Mouse (Mus musculus) lung, embryonic 15.5 days (tissue): ENCODE data around the gene Tmem242. TPM values are rescaled to one million over a fixed set of nuclear protein-coding genes. Genes with fewer than 3 reads are reported as not detected.

Source experiments
- ATAC-seq: fragments of 200-750 bp; cut with Nextera tagmentation; 2 replicates; pipeline ENCODE4 v1.8.0; 2017; ENCODE audit warnings: moderate number of reproducible peaks, borderline replicate concordance; ENCODE audit not compliant: low FRiP score, low TSS enrichment; ENCODE audit errors: extremely low read depth
- H3K27ac ChIP-seq: fragments of 300-500 bp; sonication (generic); 2 replicates; pipeline ENCODE4 v1.5.1; 2015; ENCODE audit warnings: moderate library complexity, mild to moderate bottlenecking, inconsistent platforms
- H3K27me3 ChIP-seq: fragments of 300-500 bp; sonication (generic); 2 replicates; pipeline ENCODE4 v1.6.1; 2015; ENCODE audit warnings: inconsistent platforms
- H3K36me3 ChIP-seq: fragments of 300-500 bp; sonication (generic); 2 replicates; pipeline ENCODE4 v1.6.1; 2015; ENCODE audit warnings: inconsistent platforms
- H3K4me1 ChIP-seq: fragments of 300-500 bp; sonication (generic); 2 replicates; pipeline ENCODE4 v1.6.1; 2015; ENCODE audit warnings: inconsistent platforms
- H3K4me2 ChIP-seq: fragments of 300-500 bp; sonication (generic); 2 replicates; pipeline ENCODE4 v1.6.1; 2015; ENCODE audit warnings: inconsistent platforms, mild to moderate bottlenecking, moderate library complexity
- H3K4me3 ChIP-seq: fragments of 300-500 bp; sonication (generic); 2 replicates; pipeline ENCODE4 v1.5.1; 2015; ENCODE audit warnings: mild to moderate bottlenecking, inconsistent platforms
- H3K9ac ChIP-seq: fragments of 300-500 bp; sonication (generic); 2 replicates; pipeline ENCODE4 v1.6.1; 2015; ENCODE audit warnings: inconsistent platforms
- H3K9me3 ChIP-seq: fragments of 300-500 bp; sonication (generic); 2 replicates; pipeline ENCODE4 v1.6.1; 2016; ENCODE audit warnings: inconsistent platforms
- WGBS: fragments of 180-500 bp; shearing (Covaris S2); methylation state at CpG from one replicate; pipeline ENCODE4 v1.1.7; 2015; 5-methylcytosine and 5-hydroxymethylcytosine counted together
- microRNA-seq: library from miRNA; unstranded; fragments of <30 nt; microRNA quantifications from one replicate; pipeline ENCODE4, GENCODE M21; 2016
- polyA plus RNA-seq: library from polyadenylated mRNA; unstranded; fragments of >200 nt; fragmentation: Nextera tagmentation; extraction: Ambion mirVana; gene quantifications from 2 replicates; pipeline ENCODE4 v1.2.1, GENCODE M21; 2015

Gene Tmem242
- polyA plus RNA-seq, 1 experiment from 2014 or later = 118 TPM

DNA sequence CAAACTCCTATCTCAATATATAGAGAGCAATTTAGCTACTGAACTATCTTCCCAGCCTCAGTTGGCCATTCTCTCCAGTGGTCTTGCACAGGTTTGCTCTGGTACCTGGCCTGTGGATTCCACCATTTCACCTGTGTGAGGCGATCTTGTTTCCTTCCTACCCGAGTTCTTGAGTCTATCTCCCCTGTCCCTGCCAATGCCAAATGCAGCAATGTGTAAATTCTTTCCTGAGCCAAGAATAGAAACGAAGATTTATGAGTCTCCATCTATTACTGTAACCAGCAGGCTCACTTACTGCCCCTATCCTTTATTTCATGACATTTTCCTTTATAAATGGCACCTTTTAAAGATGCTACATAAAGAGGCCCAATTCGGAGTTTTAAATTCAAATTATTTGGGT, 69.0 kb downstream of the Tmem242 start:
- 71% methylated on average over 4 of the region's 4 CpGs for WGBS
- Histone ChIP-seq H3K27me3 (no peaks in the 10 kb centered on the region), H3K4me1 (no peaks in the 10 kb centered on the region), H3K9me3 (no peaks in the 10 kb centered on the region), H3K4me3 (no peak overlapping the region), H3K36me3 (no peaks in the 10 kb centered on the region), H3K9ac (no peak overlapping the region), H3K4me2 (no peak overlapping the region), H3K27ac (no peak overlapping the region)
- no peak for ATAC-seq

GRCm38 (mm10) chr17:5365992-5366398, 74.1 kb downstream of the Tmem242 start:
- H3K9me3 ChIP-seq = no peaks in the 10 kb centered on the region
- H3K9ac ChIP-seq = no peak overlapping the region
- H3K27ac ChIP-seq = no peak overlapping the region
- no peaks in the 10 kb centered on the region for H3K4me1 ChIP-seq
- no peaks in the 10 kb centered on the region for H3K36me3 ChIP-seq
- no peak for ATAC-seq
- H3K4me2 ChIP-seq = no peak overlapping the region
- 65% methylated on average over 8 of the region's 8 CpGs for WGBS
- no peaks in the 10 kb centered on the region for H3K27me3 ChIP-seq
- no peak overlapping the region for H3K4me3 ChIP-seq

Small RNA genes within 50 kb of the gene (microRNA-seq; reads per million reads assigned to microRNA genes)
- gene Gm22475 = not detected

Other genes starting within 250 kb of the Tmem242 start
- not detected in 2 replicates for gene Ldhal6b, start 21.5 kb downstream of the Tmem242 start, polyA plus RNA-seq
- 1.2 and 1.3 TPM in 2 replicates for gene Zdhhc14, start 52.3 kb upstream of the Tmem242 start, polyA plus RNA-seq